Mouse (Mus musculus): ENCODE measurements around the gene Hist1h2ag.
"Not testable (repeated sequence)": the region's sequence is repeated elsewhere in the genome, so short reads cannot be mapped to it uniquely, and the experiment has no call there.

The Hist1h2ag gene

DNA sequence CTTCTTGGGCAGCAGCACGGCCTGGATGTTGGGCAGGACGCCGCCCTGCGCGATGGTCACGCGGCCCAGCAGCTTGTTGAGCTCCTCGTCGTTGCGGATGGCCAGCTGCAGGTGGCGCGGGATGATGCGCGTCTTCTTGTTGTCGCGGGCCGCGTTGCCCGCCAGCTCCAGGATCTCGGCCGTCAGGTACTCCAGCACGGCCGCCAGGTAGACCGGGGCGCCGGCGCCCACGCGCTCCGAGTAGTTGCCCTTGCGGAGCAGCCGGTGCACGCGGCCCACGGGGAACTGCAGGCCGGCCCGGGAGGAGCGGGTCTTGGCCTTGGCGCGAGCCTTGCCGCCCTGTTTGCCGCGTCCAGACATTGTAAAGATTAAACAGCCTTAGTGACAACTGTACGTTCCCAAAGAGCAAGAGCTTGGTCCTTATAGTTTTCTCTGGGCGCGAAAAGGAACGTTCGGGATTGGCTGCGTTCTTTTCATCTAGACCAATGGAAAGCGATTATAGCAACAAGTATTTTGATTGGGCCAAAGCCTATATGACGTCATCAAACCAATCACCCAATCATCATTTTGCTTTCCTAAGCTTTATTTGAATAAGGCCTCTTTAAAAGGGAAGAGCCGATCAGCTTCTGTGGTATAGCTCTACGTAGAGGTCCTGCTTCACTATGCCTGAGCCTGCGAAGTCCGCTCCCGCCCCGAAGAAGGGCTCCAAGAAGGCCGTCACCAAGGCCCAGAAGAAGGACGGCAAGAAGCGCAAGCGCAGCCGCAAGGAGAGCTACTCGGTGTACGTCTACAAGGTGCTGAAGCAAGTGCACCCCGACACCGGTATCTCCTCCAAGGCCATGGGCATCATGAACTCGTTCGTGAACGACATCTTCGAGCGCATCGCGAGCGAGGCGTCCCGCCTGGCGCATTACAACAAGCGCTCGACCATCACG, at the start of gene Hist1h2ag, which contains the start of gene Hist1h2bj:
Gene Hist1h2ag, minus strand, starts transcription at position 377 of the 935 bp plus-strand sequence.
Gene Hist1h2bj, plus strand, starts transcription at position 647 of the 935 bp plus-strand sequence.
- DNase-seq (ENCODE audit: low read depth, low spot score) = peak; percentile 98

DNA sequence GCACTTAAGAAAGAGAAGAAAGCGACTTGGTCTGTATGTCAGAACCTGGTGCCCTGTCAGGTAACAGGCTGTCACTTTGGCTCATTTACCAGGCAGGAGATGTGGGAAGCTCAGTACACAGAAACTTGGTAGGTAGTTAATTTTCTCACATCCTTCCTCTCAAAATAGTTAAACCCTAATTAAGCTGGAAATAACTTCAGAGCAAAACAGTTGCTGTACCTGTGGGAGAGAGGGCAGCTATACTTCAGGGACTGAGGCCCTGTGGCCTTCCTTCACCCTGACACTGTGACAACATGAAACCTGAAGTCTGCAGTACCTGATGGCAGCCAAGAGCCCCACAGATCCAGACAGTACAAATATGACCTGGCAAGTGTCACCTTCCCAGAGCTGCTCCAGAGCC, 41.4 kb upstream of the Hist1h2ag start, which contains the start of gene Vmn1r188:
Gene Vmn1r188, plus strand, starts transcription at position 301 of the 400 bp plus-strand sequence.
- not testable (repeated sequence) for DNase-seq (ENCODE audit: low read depth, low spot score)

DNA sequence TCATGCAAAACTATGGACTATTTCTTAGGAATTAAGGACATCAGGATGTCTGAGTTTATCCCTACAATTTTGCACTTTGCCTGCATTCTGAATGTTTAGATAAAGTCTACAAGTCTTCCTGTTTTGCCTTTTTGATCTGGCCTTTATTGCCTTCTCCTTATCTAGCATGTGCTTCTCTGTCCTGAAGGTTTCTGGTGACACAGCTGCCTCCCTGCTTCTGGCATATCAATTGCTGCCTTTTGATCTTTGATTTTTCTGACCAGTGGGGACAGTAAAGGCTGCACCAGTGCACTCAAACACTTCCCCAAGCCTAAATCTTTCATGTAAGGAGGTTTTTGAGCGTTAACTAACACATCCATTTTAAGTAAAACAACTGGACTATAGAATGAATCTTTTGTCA, 20.7 kb upstream of the Hist1h2ag start:
- DNase-seq (ENCODE audit: low read depth, low spot score) = no peak

DNA sequence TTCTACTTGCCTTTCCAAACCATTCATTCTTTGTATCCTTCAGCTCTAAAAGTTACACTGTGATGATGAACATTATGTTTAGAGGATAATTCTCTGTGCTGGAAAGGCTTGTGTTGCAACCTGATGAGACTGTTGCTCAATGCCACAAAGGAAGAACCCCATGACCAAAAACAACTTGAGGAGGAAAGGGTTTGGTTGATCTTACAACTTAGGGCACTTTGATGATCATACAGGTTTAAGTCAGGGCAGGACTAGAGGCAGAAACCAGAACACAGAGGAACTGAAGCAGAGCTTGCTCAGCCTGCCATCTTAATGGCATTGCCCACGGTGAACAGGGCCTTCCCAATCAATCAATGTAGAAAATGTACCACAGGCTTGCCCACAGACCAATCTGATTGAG, 18.7 kb upstream of the Hist1h2ag start:
- no peak for DNase-seq (ENCODE audit: low read depth, low spot score)

DNA sequence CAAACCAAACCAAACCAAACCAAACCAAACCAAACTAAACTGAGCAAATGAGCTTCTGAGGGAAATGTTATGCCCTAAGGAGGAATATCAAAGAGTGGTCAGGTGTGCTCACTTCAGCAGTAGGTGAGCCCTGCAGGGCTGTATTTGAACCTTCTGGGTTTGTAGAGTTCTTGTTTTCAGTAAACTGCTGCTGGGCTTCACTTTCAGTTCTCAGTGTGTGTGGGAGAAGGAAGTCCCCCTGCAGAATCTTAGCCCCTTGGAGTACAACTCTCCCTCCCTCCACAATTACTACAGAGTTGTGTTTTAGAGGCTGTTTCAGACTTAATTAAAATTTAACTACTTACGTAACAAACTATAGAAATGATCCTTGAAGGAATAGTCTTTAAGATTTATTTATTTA, 11.0 kb upstream of the Hist1h2ag start:
- no peak for DNase-seq (ENCODE audit: low read depth, low spot score)

DNA sequence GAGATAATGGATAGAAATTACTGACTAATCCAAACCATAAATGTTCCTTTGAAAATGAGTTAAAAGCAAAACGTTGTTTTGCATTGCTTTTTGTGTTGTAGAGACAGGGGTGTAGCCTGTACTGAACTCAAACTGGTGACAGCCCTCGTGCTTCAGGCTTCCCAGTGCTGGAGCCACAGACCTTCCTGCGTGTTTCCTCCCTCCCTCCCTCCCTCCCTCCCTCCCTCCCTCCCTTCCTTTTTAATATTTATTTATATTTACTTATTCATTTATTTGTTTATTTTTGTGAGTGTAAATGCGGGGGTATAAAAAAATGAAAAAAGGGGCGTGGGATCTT, 8.7 kb upstream of the Hist1h2ag start:
- no peak for DNase-seq (ENCODE audit: low read depth, low spot score)

DNA sequence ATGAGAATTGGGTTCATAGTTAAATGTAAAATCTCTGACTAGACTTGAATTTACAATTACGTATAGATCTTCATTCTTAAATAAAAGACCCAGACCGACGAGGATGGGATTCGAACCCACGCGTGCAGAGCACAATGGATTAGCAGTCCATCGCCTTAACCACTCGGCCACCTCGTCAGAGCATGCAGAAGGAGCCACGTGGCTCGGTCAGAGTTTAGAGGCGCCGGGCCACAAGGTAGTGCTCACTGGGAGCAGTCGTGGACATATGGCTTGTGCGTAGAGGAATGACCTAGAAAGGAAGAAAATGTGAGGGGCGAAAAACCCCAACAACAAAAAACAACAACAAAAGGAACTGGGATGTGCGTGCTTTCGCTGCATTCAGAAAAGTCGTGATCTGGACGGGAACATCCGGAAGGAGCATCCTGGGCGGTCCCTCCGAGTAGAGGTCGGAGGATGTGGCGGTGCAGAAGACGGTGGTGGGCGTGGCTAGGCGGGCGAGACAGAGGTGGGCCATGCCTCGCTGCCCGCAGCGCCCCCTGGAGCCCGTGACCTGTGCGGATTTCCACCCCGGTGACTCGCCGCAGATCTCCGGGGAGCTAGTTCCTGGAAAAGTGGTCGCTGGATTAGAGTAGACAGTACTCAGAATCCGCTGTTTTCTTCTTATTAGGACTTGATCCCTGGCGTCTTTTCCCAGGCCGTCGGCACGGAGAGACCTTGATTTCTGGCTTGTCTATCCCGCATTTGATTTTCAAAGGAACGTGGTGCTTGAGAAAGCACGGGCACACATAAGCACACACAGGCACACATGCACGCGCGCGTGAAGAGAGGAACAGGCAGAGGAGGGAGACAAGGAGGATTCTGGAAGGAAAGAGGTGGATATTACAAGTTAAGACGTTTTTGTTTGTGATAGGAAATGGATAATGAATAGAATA, 8.1 kb upstream of the Hist1h2ag start:
- peak; percentile 98 for DNase-seq (ENCODE audit: low read depth, low spot score)

DNA sequence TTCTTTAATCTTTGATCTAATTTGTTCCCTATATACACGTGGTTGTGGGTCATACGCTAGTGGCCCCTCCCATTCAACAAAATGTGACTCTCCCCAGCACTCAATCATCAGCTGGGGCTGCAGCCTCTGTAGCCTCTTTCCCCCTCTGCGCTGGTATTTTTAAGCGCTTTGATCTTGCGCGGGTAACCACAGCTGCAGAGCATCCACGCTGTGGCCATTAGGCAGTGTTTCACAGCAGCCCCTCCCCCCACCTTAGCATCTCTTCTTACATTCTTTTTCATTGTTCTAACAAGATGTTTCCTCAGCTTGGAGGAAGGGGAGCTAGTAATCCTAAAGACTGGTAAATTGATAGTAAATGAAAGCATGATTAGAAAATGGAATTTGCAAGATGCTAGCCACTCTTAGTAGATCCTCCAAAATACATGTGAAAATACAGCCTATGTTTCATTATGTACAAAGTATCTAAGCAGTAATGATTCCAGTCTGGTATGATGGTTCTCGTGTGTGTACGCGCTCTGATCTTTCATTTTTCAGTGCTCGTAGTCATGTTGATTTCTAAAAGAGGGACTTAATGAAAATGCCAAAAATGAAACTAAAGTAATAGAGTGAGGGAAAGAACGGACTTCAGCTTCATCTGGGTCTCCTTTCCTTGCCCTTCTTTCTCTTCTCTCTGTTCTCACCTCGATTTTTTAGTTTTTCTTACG, 7.1 kb upstream of the Hist1h2ag start:
- DNase-seq (ENCODE audit: low read depth, low spot score) = peak; percentile 88

DNA sequence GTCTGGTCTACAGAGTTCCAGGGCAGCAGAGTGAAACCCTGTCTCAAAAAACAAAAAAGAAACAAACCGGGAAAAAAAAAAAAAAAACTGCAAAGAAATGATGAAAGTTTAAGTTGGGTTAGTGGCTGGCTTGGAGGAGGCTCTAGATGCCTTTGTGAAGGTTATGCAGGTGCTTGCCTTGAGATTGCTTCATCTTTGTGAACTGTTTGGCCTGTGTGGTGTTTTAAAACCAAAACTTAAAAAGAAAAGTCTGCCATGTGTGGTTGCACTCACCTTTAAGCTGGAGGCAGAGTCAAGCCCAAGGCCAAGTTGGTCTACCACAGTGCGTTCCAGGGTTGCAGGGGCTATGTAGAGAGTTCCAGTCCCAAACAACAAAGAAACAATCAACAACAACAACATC, 6.3 kb upstream of the Hist1h2ag start:
- no peak for DNase-seq (ENCODE audit: low read depth, low spot score)

DNA sequence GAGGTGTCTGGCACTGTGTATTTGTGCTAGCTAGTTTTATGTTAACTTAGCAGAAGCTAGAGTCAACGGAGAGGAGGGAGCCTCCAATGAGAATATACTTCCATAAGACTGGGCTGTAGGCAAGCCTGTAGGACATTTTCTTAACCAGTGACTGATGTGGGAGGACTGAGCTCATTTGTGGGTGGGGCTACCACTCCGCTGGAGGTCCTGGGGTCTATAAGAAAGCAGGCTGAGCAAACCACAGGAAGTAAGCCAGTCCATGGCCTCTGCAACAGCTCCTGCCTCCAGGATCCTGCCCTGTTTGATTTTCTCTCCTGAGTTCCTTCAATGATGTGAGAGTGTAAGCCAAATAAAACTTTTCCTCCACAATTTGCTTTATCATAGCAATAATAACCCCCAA, 2.6 kb upstream of the Hist1h2ag start:
- no peak for DNase-seq (ENCODE audit: low read depth, low spot score)

DNA sequence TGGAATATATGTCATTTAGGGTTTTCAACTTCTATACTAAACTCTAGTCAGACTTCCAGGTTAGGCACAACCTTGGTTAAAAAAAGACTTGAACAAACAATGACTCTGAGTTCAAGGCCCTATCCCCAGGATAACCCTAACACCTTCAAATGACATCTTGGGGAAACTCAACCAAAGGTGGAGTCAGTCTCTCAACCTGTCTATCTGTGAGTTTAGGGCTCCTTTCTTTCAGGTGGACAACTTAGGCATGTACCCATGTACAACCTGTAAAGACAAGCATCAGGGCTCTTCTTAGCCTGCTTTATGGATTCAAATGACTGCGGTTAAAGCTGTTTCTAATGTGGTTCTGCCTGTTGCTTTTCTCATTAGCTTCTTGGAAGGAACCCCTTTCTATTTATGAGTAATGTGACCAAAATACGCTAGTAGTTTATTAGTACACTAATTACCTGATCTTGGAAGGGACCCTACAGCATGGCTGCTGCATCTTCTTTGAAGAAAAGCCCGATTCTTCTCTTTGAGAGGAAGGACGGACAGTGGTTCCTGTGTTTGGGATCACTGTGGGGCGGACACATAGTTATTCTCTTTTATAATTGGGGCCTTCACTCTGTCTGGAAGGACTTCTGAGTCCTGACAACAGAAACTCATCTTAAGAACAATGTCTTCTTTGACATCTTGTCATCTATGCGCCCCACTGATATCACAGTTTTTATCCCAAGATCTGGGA, 1.9 kb upstream of the Hist1h2ag start:
- no peak for DNase-seq (ENCODE audit: low read depth, low spot score)

DNA sequence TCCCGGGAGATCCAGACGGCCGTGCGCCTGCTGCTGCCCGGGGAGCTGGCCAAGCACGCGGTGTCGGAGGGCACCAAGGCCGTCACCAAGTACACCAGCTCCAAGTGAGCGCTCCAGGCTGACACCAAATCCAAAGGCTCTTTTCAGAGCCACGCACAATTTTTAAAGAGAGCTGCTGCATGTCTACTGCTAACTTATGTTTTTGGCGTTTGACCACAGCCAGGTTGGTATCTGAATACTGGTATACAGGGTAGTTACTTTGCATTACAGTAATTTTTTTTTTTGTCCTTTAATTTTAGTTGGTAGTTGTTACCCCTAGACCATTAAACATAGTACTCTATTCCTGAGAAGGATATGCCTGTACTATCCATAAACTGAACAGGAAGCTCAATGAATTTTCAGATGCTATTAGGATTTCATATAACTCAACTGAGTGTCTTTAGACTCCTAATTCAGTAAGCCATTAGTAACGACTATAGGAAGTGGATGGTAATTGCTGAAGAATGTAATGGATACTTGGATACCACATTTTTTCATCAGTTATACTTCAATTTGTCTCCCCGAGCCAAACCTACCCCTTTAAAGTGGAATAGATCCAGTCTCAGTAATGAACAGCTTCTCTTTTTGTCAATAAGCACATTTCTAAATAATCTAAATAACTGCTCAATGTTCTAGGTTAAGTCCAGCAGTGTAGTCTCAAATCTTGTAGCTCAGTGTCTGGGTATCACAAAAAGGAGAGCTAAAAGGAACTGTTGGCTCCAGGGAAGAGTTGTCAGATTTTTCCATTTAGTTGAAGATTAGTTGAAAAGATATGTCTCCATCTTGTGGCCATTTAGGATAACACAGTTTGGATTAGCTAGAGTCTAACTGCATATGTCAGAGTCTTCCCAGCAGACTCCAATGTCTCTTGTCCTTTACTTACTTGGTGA, 1.0 kb upstream of the Hist1h2ag start:
- peak; percentile 81 for DNase-seq (ENCODE audit: low read depth, low spot score)

DNA sequence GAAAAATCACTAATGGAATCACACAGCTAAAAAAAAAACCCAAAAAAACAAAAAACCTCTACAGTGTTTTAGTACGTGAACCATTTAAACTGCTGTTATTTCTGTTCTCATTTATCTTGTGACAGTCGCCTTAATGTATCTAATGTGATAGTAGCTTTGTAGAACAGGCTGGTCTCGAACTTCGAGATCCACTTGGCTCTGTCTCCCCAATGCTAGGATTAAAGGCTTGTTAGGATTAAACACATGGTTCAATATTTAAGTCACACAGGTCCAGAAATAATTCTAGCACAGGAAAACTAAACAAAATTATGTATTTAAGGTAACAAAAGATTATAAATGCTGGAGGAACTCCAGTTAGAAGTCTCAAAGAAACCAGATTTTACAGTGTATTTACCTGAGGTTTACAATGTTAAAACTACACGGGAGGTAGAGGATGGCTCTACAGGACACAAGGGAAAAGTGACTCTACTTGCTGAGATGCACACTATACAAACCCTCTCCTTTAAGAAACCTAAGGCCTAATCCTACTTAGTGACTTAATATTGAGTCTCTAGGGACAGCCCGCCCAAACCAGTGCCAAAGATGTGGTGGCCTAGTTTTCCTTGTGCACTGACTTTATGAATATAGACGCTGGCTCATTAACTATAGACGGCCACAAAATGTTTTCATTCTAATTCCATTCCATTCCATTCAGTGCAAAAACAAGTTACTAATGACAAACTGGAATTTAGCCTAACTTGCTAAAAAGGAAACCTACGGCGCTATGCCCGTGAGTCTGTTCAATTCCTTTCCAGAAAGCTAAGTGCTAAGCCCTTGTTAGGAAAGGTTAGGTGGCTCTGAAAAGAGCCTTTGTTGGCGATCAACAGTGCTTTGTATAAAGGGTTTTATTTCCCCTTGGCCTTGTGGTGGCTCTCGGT, 835 bp downstream of the Hist1h2ag start:
- DNase-seq (ENCODE audit: low read depth, low spot score) = peak; percentile 59

DNA sequence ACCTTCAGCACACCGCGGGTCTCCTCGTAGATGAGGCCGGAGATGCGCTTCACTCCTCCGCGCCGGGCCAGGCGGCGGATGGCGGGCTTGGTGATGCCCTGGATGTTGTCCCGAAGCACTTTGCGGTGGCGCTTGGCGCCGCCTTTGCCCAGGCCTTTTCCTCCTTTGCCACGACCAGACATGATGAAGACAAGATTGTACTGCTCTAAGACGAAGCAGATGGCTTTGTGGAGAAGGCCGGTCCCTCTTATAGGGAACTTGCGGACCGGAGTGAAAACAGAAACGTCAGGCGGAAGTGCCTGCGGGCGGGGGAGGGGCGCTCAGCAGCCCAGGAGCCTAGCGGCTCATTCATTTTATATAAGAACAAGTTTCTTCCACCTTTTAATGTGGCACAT, 1.6 kb downstream of the Hist1h2ag start, which contains the start of gene Hist1h4i:
Gene Hist1h4i, minus strand, starts transcription at position 221 of the 395 bp plus-strand sequence.
- peak; percentile 96 for DNase-seq (ENCODE audit: low read depth, low spot score)

DNA sequence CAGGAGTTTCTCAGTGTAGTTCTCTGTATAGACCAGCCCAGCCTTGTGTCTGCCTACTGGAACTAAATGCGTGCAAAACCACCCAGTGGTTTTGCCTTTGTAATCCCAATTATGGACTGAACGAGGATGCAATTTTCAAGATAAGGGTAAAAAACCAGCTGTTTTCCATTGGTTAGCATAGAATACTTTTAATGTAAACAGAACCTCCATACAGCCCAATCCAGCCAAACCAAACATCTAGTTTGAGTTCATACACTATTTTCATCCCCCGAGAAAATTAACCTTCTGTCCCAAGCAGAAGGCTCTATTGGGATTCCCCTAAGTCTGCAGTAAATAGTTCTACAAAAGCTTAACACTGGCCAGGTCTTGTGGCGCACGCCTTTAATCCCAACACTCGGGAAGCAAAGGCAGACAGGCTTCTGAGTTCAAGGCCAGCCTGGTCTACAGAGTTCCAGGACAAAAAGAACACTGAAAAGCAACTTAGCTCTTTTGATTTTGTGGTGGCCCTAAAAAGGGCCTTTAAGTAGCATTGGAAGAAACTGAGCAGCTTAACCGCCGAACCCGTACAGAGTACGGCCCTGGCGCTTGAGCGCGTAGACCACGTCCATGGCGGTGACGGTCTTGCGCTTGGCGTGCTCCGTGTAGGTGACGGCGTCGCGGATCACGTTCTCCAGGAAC, 2.1 kb downstream of the Hist1h2ag start:
- DNase-seq (ENCODE audit: low read depth, low spot score) = peak; percentile 72

DNA sequence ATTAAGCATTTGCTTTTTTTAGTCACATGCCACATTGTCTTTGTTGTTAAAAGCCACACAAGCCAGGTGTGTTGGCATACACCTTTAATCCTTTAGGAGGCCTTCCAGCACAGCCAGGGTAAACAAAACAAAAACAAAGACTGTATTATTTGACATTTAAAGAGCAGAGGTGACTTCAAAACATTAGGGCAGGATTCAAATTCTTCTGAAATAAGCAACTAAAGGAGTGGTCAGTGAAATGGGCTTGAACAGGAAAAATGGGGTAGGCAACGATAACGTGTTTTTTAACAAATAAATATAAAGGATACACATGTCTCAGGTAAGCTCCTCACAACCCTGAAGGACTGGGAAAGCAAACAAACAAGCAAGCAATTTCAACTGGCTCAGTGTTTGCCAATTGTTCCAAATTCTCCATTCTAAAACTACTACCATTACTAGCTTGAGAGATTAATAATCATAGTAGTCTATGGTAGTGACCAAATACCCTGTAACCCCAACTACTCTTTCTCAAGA, 2.7 kb downstream of the Hist1h2ag start:
- DNase-seq (ENCODE audit: low read depth, low spot score) = peak; percentile 54

DNA sequence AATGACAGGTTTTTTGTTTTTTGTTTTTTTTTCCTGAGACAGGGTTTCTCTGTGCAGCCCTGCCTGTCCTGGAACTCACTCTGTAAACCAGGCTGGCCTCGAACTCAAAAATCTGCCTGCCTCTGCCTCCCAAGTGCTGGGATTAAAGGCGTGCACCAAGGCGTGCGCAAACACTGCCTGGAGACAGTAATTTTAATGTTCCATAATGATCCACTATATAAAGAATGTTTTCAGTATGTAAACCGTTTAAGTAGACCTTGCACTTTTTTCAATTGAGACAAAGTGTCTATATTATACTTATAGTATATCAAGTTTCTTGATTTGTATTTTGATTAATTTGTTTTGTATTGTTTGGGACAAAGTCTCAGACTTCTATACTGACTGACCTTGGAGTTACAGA, 3.4 kb downstream of the Hist1h2ag start:
- DNase-seq (ENCODE audit: low read depth, low spot score) = no peak

DNA sequence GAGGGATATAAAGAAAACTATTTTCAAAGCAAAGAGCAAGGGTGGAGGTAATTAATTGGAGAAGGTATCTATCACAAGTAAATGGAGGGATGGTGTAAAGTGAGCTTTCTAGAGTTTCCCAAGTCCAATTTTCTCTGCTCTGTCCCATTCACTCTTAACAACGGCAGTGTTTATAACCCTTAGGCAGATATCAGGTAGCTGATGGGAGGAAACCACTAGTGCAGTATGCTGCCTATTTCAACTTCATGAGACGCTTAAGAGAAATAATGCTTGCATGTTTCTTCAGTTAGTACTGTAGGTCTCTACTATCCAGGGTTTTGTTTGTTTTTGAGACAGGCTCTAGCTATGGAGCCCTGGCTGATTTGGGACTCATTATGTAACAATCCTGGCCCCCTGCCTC, 5.3 kb downstream of the Hist1h2ag start:
- DNase-seq (ENCODE audit: low read depth, low spot score) = no peak

Data from ZHBTc4 (cell line).